Mouse (Mus musculus): ENCODE results near the gene Odam.

- TF ChIP-seq CTCF (conservative IDR thresholded peaks at IDR 0.05; ENCODE audit: low read length) (no peak; the same call in 1 of the 2 replicates), POU5F1 (IDR thresholded peaks at IDR 0.05; ENCODE audit: borderline replicate concordance, low read length) (no peak)
These were observed 55.9 kb downstream of the Odam start for GRCm38 (mm10) chr5:87940752-87941151.

Data from E14TG2a.4 (cell line).